23 mouse cellular contexts compared by ENCODE assay signal in the genomic region with DNA sequence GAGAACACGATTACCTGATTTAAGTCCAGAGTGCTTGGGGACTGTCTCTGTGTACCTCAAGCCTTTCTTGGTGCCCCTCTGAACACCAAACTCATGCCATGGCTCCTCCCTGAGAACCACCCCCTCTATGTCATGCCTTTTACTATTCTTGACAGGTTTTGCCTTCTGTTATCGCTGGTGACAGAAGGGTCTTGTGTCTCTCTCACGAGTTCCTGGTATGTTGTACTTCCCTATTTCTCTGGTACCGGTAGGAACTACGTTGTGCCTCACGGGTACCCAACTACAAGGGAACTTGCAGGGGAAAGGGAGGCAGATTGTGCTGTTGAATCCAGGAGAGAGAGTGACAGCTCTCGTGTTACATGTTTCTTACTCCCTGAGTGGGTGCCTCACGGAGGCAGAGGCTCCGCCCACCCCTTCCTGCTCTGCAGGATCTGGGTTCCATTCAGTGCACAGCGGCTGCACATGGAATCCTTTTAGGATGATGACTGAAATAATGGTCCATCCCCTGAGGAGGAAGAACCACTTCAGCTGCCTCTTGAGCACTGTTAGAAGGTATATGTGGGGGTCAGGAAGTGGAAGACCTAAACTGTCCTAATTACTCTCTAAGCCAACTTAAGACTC.
DNase-seq lines count a peak whose midpoint lies in the region; ATAC-seq lines count a peak whose summit lies in the region.
"Had no signal": no experiment of that assay in that cellular context is flagged by ENCODE, and none has a peak within 500 bp of the region (broad histone marks: within the 10 kb centered on the region; RNA-seq: fewer than 3 reads in every experiment).

No protein-coding gene starts in this region.

- no peak overlapping the region for H3K27ac ChIP-seq in heart, embryonic 16.5 days (ENCODE audit: low read length)
- no peak overlapping the region for H3K27ac ChIP-seq in heart, embryonic 12.5 days (ENCODE audit: poor library complexity, severe bottlenecking)
- no peak overlapping the region for H3K27ac ChIP-seq in forebrain, embryonic 13.5 days
- H3K27ac ChIP-seq: embryonic facial prominence, embryonic 13.5 days; hindbrain, embryonic 12.5 days; kidney, postnatal 0 days; limb, embryonic 12.5 days; macrophage had no signal

- DNase-seq in c-Kit-positive CD71-negative TER-119-negative erythroid progenitor cells, embryonic 14.5 days (ENCODE audit: low read depth): peak; percentile 32
- DNase-seq in urinary bladder, postnatal 4 days (ENCODE audit: low spot score in 2 of 2): no peak
- DNase-seq in spleen, postnatal 36 days (ENCODE audit: low spot score in 2 of 2): no peak
- DNase-seq: adrenal gland, postnatal 14 days; cerebellum, adult 2 months; heart, postnatal 10 days; kidney, adult 18-20 months; lung, embryonic 14.5 days; midbrain, embryonic 14.5 days; right cerebral cortex, postnatal 25 days; thymus, postnatal 25 days had no signal

- peak overlapping the region; percentile 13; the same call in 1 of the 2 replicates for H3K4me2 ChIP-seq in heart, embryonic 16.5 days (ENCODE audit: low read depth, low read length)
- no peak overlapping the region for H3K4me2 ChIP-seq in heart, embryonic 12.5 days
- H3K4me2 ChIP-seq in forebrain, embryonic 13.5 days: no peak overlapping the region
- H3K4me2 ChIP-seq: embryonic facial prominence, embryonic 13.5 days; hindbrain, embryonic 12.5 days; limb, embryonic 12.5 days; lung, embryonic 14.5 days had no signal

- H3K4me3 ChIP-seq in heart, embryonic 16.5 days (ENCODE audit: low read length): no peak overlapping the region
- H3K4me3 ChIP-seq in heart, embryonic 12.5 days: no peak overlapping the region
- no peak overlapping the region for H3K4me3 ChIP-seq in forebrain, embryonic 13.5 days
- H3K4me3 ChIP-seq: embryonic facial prominence, embryonic 13.5 days; hindbrain, embryonic 12.5 days; limb, embryonic 12.5 days had no signal

- no peak overlapping the region for H3K9ac ChIP-seq in heart, embryonic 16.5 days (ENCODE audit: low read length)
- H3K9ac ChIP-seq in heart, embryonic 12.5 days: no peak overlapping the region
- no peak overlapping the region for H3K9ac ChIP-seq in forebrain, embryonic 13.5 days
- H3K9ac ChIP-seq: embryonic facial prominence, embryonic 13.5 days; hindbrain, embryonic 12.5 days; limb, embryonic 12.5 days; lung, embryonic 14.5 days had no signal

- no peaks in the 10 kb centered on the region for H3K9me3 ChIP-seq in heart, embryonic 16.5 days (replicated peaks; ENCODE audit: control insufficient read depth, low read length)
- no peaks in the 10 kb centered on the region for H3K9me3 ChIP-seq in heart, embryonic 12.5 days (replicated peaks)
- no peaks in the 10 kb centered on the region for H3K9me3 ChIP-seq in forebrain, embryonic 13.5 days (replicated peaks)
- H3K9me3 ChIP-seq: embryonic facial prominence, embryonic 13.5 days; hindbrain, embryonic 12.5 days; limb, embryonic 12.5 days had no signal

- ATAC-seq in heart, embryonic 16.5 days (replicated peaks; ENCODE audit: extremely low read depth, insufficient read depth, low FRiP score): no peak
- no peak for ATAC-seq in heart, embryonic 12.5 days (ENCODE audit: insufficient number of reproducible peaks, low FRiP score)
- ATAC-seq in granulocyte monocyte progenitor cell, adult 5-6 weeks (replicated peaks; ENCODE audit: poor library complexity, severe bottlenecking): peak; percentile 90
- peak; percentile 80 for ATAC-seq in megakaryocyte, adult 5-6 weeks (ENCODE audit: poor library complexity, severe bottlenecking)
- ATAC-seq in forebrain, embryonic 13.5 days: no peak
- ATAC-seq: activated CD4-positive, CD25-positive, alpha-beta regulatory T cell, adult 4 months; forebrain, embryonic 16.5 days had no signal

- H3K4me1 ChIP-seq in heart, embryonic 16.5 days (ENCODE audit: control insufficient read depth, insufficient read depth, low read length): peaks cover 2% of the 10 kb centered on the region; the same call in 1 of the 2 replicates
- H3K4me1 ChIP-seq in heart, embryonic 12.5 days (replicated peaks): peaks cover 13% of the 10 kb centered on the region
- H3K4me1 ChIP-seq in forebrain, embryonic 13.5 days: peaks cover 13% of the 10 kb centered on the region

- WGBS in heart, embryonic 16.5 days: 56% methylated on average over 10 of the region's 10 CpGs
- 51% methylated on average over 10 of the region's 10 CpGs for WGBS in heart, embryonic 12.5 days
- WGBS in forebrain, embryonic 13.5 days: 75% methylated on average over 10 of the region's 10 CpGs

- H3K36me3 ChIP-seq in heart, embryonic 16.5 days (ENCODE audit: control insufficient read depth, insufficient read depth): no peaks in the 10 kb centered on the region
- no peaks in the 10 kb centered on the region for H3K36me3 ChIP-seq in heart, embryonic 12.5 days
- no peaks in the 10 kb centered on the region for H3K36me3 ChIP-seq in forebrain, embryonic 13.5 days (ENCODE audit: poor library complexity, severe bottlenecking)
- H3K36me3 ChIP-seq: embryonic facial prominence, embryonic 13.5 days; hindbrain, embryonic 12.5 days; limb, embryonic 12.5 days had no signal

- no peaks in the 10 kb centered on the region for H3K27me3 ChIP-seq in heart, embryonic 16.5 days (ENCODE audit: control insufficient read depth, insufficient read depth, low read length)
- no peaks in the 10 kb centered on the region for H3K27me3 ChIP-seq in heart, embryonic 12.5 days (replicated peaks)
- no peaks in the 10 kb centered on the region for H3K27me3 ChIP-seq in forebrain, embryonic 13.5 days
- H3K27me3 ChIP-seq: embryonic facial prominence, embryonic 13.5 days; hindbrain, embryonic 12.5 days; limb, embryonic 12.5 days had no signal

Comparison
In these comparisons a context has a peak if more than half of its experiments do, and no peak if none do; other contexts are left out.
1. ATAC-seq: peak in granulocyte monocyte progenitor cell, adult 5-6 weeks (single experiment) and megakaryocyte, adult 5-6 weeks (single experiment); none in heart, embryonic 16.5 days (single experiment), heart, embryonic 12.5 days (single experiment) and forebrain, embryonic 13.5 days (single experiment).